Mouse (Mus musculus): ENCODE results near the gene Spsb4.

- TF ChIP-seq TAL1 (IDR thresholded peaks at IDR 0.05; ENCODE audit: low read length) (no peak), GATA1 (IDR thresholded peaks at IDR 0.05; ENCODE audit: low read length) (no peak)
These were observed 36.8 kb downstream of the Spsb4 start for GRCm38 (mm10) chr9:96981836-96982235.

All from erythroblast, embryonic 14.5 days (primary cell).